ENCODE assay signal across 9 mouse cellular contexts in genomic region chr14:118225911-118226310, GRCm38 (mm10). TPM values are rescaled to one million over a fixed set of nuclear protein-coding genes. Genes with fewer than 3 reads are reported as not detected.
DNase-seq lines count a peak whose midpoint lies in the region; ATAC-seq lines count a peak whose summit lies in the region.
"Had no signal": no experiment of that assay in that cellular context is flagged by ENCODE, and none has a peak within 500 bp of the region (broad histone marks: within the 10 kb centered on the region; RNA-seq: fewer than 3 reads in every experiment).

No protein-coding gene starts in this region.

- WGBS in hindbrain, embryonic 12.5 days = under 1% methylated on average over 21 of the region's 21 CpGs
- under 1% methylated on average over 21 of the region's 21 CpGs for WGBS in midbrain, embryonic 14.5 days

- H3K27ac ChIP-seq in hindbrain, embryonic 12.5 days = no peak overlapping the region
- H3K27ac ChIP-seq in midbrain, embryonic 14.5 days (replicated peaks; ENCODE audit: low read depth, low read length) = peak overlapping the region; percentile 42; the same call in 1 of the 2 replicates

- peak overlapping the region; percentile 41 for H3K4me2 ChIP-seq in hindbrain, embryonic 12.5 days (replicated peaks)
- H3K4me2 ChIP-seq in midbrain, embryonic 14.5 days (ENCODE audit: low read length) = peak overlapping the region; percentile 39

- H3K4me3 ChIP-seq in hindbrain, embryonic 12.5 days = peak overlapping the region; percentile 8; the same call in 1 of the 2 replicates
- no peak overlapping the region for H3K4me3 ChIP-seq in midbrain, embryonic 14.5 days (replicated peaks; ENCODE audit: low read depth, low read length)

- H3K9ac ChIP-seq in hindbrain, embryonic 12.5 days = 0 out of 2 replicates have a peak overlapping the region, but pooled peaks have one; percentile 23
- no peak overlapping the region for H3K9ac ChIP-seq in midbrain, embryonic 14.5 days (replicated peaks; ENCODE audit: low read length)

- H3K4me1 ChIP-seq in hindbrain, embryonic 12.5 days = peaks cover 39% of the 10 kb centered on the region
- H3K4me1 ChIP-seq in midbrain, embryonic 14.5 days (ENCODE audit: control insufficient read depth, insufficient read depth, low read length) = peaks cover 33% of the 10 kb centered on the region

- DNase-seq in kidney, adult 18-20 months = peak; percentile 31
- no peak for DNase-seq in kidney, adult 9 months
- DNase-seq in embryo, embryonic 10 days (ENCODE audit: low spot score) = peak; percentile 80
- peak; percentile 81 for DNase-seq in midbrain, embryonic 14.5 days
- no peak for DNase-seq in ovary, postnatal 14 days (ENCODE audit: low spot score)
- DNase-seq in thymus, postnatal 10 days (ENCODE audit: low spot score in 2 of 2) = no peak
- DNase-seq in adrenal gland, adult (ENCODE audit: inconsistent age in 2 of 2, low spot score in 1 of 2) = no peak

- no peaks in the 10 kb centered on the region for H3K36me3 ChIP-seq in hindbrain, embryonic 12.5 days
- no peaks in the 10 kb centered on the region for H3K36me3 ChIP-seq in midbrain, embryonic 14.5 days (ENCODE audit: control insufficient read depth, insufficient read depth, low read length)

- ATAC-seq in hindbrain, embryonic 12.5 days (ENCODE audit: low FRiP score) = peak; percentile 50
- ATAC-seq in midbrain, embryonic 14.5 days (ENCODE audit: low FRiP score, low TSS enrichment) = peak; percentile 28
- ATAC-seq: Patski had no signal

- no peaks in the 10 kb centered on the region for H3K9me3 ChIP-seq in hindbrain, embryonic 12.5 days (replicated peaks)
- no peaks in the 10 kb centered on the region for H3K9me3 ChIP-seq in midbrain, embryonic 14.5 days (ENCODE audit: control insufficient read depth, low read length)

- peaks cover 78% of the 10 kb centered on the region for H3K27me3 ChIP-seq in hindbrain, embryonic 12.5 days
- H3K27me3 ChIP-seq in midbrain, embryonic 14.5 days (ENCODE audit: control insufficient read depth, insufficient read depth, low read length) = peaks cover 53% of the 10 kb centered on the region; the same call in 1 of the 2 replicates

RNA-seq across cellular contexts. Expression of gene Sox21, which starts 10.9 kb away (rescaled TPM):
- 16.2 TPM in 2 replicates for polyA plus RNA-seq in hindbrain, embryonic 12.5 days (2016; fragmentation: Nextera tagmentation; extraction: Ambion mirVana)
- polyA plus RNA-seq in midbrain, embryonic 14.5 days (2014; fragmentation: Nextera tagmentation; extraction: Ambion mirVana) = 18.4 and 22.2 TPM in 2 replicates

RNA-seq across cellular contexts. Expression of gene Gm9376, which starts 40.8 kb away (rescaled TPM):
- polyA plus RNA-seq in hindbrain, embryonic 12.5 days (2016; fragmentation: Nextera tagmentation; extraction: Ambion mirVana) = not detected in 2 replicates
- polyA plus RNA-seq in midbrain, embryonic 14.5 days (2014; fragmentation: Nextera tagmentation; extraction: Ambion mirVana) = not detected in 2 replicates
- polyA plus RNA-seq: Patski had no signal

Comparison
In these comparisons a context has a peak if more than half of its experiments do, and no peak if none do; other contexts are left out.
1. DNase-seq: peak in kidney, adult 18-20 months (single experiment), embryo, embryonic 10 days (single experiment) and midbrain, embryonic 14.5 days (single experiment); none in kidney, adult 9 months (single experiment), ovary, postnatal 14 days (single experiment), thymus, postnatal 10 days (0 of 2) and adrenal gland, adult (0 of 2).